Mouse (Mus musculus): ENCODE measurements around the gene Fbf1.

DNA sequence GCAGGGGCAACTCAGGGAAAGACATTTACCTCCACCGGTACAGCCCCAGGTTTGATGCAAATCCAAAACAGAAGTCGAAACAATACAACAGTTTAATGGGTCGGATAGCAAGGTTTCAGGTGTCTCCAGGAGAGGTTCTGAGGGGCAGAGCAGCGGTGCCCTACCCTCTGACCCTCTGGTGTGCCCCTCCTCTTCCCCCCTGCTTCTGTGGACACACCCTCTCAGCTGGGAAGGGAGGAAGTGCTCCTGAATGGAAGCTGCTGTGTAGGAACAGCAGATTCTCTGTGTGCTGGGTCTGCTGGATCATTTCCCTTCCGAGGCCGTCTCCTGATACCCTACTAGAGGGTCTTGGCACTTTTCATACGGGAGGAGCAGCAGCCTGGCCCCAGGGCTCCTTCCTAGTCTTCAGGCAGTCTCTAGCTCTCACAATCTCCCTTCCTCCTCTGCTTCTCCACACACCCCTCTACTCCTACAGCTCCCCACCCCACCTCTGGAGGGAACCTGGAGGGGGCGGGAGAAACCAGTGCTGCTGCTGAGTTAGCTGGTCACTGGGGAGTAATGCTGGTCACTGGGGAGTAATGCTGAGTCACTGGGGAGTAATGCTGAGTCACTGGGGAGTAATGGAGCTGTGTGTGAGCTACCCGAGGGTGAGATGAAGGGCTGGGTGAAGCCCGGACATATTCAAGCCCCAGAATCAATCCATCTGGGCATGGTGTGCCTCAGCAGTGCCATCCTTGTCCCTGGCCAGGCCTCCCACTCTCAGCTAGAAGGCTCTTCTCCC lies 25.6 kb downstream of the Fbf1 start:
- TF ChIP-seq POLR2A (IDR thresholded peaks at IDR 0.05; ENCODE audit: low read depth, low read length), result no peak
- no peak for TF ChIP-seq CTCF (conservative IDR thresholded peaks at IDR 0.05; ENCODE audit: insufficient read depth, insufficient read length, low read depth, low read length)

Data from kidney, adult 2 months (tissue).